Mouse (Mus musculus): Measurements from ENCODE around the gene Nhlrc2.

The Nhlrc2 gene

DNA sequence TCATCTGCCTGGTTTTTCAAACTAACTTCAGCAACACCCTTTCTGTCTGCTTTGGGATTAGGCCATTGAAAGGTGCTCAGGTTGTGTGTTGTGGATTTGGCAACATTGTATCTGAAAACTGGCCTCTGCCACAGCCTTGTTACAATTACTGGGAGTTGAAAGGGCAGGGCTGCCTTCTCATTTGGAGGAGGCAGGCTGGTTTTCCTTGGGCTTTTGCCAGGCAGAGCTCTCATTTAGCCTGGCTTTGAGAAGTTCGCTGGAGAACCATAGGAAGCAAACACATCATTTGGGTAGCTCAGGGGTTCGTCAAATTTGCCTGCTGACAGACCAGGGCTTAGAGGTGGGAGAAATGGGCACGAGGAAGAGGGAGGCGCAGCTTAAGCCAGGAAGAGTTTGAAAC is 71.5 kb downstream of the Nhlrc2 start:
- no peak for DNase-seq (ENCODE audit: low spot score in 2 of 2)

DNA sequence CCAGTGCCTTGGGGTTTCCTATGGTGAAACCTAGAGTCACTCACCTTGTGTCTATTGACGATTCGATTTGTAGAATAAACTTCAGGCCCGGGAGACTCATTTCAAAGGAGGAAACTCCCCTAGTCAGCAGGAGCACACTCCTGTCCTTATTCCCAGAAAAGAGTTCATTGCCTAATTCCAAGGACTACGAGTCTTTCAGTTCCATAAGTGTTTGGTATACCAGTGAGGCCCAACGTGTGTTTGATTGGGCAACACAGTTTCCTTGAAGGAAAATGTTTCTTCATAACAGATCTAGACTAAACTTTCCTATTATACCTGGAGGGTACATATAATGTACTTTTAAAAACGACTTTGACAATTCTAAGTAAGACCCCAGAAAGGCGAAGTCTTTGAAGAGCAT is 73.8 kb downstream of the Nhlrc2 start:
- DNase-seq (ENCODE audit: low spot score in 2 of 2), result no peak

DNA sequence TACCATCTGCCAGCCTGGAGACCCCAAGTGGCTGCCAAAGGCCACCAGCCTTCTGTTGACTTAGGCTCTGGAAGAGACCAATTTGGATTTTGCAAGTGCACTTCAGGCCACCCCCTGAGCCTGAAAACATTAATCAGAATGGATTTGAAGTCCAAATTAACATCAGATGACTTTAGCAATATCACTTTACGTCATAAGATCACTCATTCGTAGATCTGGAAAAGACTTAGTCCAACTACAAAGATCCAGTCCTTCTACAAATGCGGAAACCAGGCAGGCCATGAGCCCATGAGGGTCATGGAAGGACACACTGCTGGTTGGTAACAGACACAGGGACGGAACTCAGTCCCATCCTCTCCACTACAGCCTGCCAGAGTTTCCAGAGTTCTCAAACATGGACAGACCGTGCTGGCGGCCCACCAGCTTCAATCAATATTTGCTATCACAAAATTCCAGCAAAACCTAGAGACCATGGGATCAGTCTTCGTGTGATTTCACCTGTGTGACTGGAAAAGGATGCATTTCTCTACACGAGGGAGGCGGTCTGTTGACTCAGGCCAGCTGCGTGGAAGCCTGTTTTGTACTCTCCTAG is 79.9 kb downstream of the Nhlrc2 start:
- no peak for DNase-seq (ENCODE audit: low spot score in 2 of 2)

DNA sequence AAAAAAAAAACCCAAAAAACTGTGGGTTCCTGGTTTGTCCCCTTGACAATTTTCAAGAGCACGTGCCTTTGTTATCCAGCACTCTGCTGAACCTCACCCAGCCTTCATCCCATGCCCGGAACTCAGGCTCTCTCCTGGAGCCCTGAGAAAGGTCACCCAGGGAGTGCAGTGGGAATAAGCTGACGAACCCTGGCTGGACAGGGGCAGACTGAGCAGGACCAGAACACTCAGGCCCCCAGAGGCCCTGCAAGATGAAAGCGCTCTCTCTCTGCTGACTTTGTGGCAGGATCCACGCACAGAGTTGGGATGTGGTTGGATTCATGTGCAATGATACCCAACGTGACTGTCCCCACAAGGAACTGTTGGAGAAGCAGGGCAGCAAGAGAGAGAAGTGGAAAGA is 81.6 kb downstream of the Nhlrc2 start:
- DNase-seq (ENCODE audit: low spot score in 2 of 2), result no peak

DNA sequence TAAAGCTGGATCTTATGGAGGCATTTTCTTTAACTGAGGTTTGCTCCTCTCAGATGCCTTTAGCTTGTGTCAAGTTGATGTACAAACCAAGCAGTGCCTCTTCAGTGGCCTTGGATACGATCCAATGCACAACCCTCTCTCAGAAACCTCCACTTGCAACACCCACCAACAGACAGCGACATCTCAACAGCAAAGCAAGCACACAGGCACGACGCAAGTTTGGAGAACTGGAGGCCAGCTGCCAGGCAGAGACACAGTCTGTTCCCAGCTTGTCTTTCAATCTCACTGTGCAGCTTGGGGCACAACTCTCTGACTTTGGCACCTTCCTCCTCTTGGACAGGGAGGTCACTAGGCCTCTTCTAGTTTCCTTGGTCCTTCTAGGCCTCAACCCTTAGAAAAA is 83.0 kb downstream of the Nhlrc2 start:
- DNase-seq (ENCODE audit: low spot score in 2 of 2), result no peak

DNA sequence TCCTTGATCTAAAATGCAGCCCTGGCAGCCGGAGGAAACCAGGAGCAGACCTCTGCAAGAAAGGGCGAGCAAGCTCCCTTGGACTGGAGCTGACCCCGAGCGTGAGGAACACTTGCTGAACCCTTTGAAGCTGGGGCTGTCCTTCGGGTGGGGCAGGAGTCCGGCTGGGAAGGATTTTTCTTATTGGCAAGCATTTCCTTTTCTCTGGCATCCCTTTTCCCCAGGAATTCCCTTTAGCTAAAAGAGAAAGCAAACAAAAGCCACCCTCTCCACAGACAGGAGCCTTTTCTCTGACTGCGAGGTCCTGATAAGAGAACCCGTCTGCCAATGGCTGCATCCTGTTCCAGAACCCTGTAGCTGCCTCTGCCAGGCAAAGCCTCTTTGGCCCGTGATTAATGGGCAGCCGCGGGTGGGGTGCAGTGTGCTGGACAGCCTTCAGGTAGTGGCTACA is 83.4 kb downstream of the Nhlrc2 start:
- DNase-seq (ENCODE audit: low spot score in 2 of 2), result no peak

DNA sequence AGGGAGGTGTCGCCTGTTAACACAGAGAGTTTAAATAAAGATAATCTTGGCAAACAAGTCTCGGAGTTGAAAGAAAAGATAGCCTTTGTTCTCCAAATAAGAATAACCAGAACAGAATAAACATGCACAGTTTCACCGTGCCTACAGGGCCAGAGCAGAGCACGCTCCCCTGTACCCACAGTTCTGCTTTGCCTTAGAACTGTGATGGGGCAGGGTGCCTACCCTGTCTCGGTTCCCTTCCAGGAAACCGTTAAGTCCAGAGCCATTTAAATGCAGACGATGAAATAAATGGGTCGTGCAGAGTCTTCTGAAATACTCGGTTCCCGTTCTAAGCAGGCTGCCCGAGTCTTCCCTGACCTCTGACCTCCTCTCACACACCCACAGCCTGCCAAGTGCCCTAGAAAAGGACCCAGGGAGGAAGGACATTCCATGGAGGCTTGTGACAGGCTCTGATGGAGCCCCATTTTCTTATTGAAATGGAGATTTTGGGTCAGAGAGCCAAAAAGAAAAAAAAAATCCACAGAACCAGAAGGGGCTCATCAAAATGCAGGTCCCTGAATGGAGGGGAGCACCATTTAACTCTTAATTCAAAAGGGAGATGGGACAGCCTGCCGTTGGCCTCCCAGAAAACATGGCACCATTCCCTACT is 89.1 kb downstream of the Nhlrc2 start:
- DNase-seq (ENCODE audit: low spot score in 2 of 2), result no peak

DNA sequence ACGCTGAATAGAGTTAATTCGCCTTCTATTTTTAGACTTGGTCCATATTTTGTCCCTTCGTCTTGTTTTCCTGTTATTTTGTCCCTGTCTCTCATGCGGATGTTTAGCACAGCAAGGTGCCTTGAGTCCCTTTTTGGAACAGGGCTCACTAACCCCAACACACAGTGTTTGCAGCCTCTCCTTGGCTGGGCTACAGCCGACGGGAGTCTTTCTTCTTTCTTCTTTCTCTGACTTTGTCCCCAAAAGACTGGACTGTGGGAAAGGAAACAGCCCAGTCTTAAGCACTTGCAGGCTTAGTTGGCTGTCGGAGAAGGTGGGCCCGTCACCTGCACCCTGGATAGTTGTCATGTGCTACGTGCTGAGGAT is 89.6 kb downstream of the Nhlrc2 start:
- DNase-seq (ENCODE audit: low spot score in 2 of 2), result no peak

DNA sequence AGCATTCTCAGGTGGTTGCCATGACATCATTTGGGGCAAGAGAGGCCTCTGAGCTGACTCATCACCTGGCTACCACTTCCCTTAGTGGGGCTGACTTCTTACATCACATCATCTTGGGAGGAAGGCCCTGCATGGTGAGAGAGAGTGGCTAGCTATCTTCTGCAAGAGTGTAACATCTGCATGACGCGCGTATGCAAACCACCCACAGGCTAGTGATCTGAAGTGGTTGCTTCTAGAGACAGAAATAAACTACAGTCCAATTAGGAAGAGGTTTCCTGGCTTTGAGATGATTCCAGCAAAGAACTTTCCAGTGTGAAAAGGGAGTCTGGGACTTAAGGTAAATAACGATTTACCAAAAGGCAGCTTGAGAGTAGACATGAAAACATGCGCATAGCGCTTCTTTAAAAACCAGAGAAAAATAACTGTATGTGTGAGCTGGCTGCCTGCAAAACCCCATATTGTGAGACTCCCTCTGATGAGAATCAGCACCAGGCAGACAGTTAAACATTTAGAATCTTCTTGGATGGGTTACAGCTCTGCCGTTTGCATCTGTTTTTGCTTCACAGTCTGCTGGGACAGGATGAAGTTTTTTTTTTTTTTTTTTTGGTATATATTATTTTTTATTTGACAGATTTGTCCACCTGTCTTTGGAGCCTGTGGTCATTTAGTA is 99.5 kb downstream of the Nhlrc2 start:
- no peak for DNase-seq (ENCODE audit: low spot score in 2 of 2)

DNA sequence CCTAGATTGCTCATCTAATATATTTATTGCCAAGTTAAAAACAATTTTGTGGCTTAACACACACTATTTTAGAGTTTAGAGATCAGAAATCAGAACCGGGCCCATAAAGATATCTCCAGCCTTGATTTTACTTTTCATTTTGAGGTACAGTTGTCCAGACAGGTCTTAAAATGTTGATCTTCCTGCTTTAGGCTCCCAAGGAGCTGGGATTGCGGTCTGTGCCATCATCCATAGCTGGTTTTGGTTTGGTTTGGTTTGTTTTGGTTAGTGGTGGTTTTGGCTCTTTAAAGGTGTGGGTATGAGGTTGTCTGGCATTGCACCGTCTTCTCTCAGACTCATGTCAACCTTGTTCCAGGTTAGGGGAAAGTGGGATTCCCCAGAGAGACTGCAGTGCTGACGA is 103.2 kb downstream of the Nhlrc2 start:
- DNase-seq (ENCODE audit: low spot score in 2 of 2), result no peak

DNA sequence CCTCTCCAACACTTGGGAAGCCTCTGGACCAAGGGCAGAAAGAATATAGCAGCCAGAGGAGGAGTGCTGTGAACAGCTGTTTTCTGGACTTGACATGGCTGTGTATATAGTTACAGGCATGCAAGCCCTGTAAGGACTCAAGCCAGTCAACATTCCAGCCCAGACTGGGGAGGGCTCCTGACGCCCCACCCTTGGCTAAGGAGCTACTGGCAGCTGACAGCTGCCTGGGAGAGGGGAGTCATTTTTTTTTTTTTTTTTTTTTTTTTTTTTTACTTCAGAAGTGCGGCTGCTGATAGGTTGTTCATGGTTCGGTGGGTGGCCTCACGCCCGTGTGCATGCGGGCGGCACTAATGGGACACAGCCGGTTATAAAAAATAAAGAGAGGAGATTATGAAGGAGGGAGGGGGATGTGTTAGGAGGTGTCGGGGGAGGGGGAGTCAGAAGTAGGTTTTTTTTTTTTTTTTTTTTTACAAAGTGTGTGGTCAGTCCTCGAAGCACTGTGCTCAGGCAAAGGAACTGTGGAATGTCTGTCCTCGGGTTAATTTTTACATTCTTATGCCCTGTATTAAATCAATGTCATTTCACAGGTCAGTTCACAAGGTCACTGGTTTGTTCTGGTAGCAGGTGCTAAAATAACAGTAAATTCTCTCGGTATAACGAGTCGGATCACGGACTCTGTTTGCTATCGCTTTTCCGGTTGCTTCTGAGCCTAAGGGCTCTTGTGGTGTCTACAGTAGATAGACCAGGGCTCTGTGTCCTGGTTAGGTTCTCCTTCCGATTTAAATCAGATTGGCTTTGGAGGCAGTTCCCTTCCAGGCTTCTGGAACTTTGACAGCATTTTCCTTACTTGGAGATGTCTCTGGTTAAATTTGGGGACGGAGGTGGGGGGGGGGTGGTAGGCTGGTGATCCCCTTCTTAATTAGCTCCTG is 104.2 kb downstream of the Nhlrc2 start:
- DNase-seq (ENCODE audit: low spot score in 2 of 2), result peak in 1 of 2 experiments; percentile 15

Data from urinary bladder, adult 18-20 months (tissue).